Mouse (Mus musculus) activated CD4-positive, CD25-positive, alpha-beta regulatory T cell (primary cell): ENCODE results near the gene Dhx9. TPM values are rescaled to one million over a fixed set of nuclear protein-coding genes. Genes with fewer than 3 reads are reported as not detected.

ENCODE experiments used
- polyA plus RNA-seq, 2 experiments: library from polyadenylated mRNA; unstranded; fragments of 100-300 nt; shearing (Covaris generic); gene quantifications; one replicate each; pipeline ENCODE4 v1.2.1; 2017

The Dhx9 gene
- polyA plus RNA-seq: 10 to 100 TPM; 40.1 to 46.4 TPM

DNA sequence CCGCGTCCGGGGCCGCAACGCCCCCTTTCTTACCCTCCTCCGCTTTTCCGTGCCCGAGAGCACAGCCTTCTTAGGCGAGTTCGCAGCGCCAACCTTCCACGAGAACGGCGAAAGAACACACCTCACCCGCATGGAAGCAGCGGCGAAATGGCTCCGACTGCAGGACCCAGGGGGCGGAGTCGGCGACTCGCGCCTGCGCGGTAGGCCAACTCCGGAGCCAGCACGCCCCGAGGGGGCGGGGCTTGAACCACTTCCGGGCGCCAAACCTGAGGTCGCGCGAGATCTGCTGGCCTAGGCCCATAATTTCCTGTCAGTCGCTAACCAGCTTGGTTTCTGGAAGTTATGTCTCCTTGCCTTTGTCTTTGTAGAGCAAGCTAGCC is at the start of gene Dhx9:
TSS of gene Dhx9 (minus strand) at position 161 of the 380 bp plus-strand sequence.

DNA sequence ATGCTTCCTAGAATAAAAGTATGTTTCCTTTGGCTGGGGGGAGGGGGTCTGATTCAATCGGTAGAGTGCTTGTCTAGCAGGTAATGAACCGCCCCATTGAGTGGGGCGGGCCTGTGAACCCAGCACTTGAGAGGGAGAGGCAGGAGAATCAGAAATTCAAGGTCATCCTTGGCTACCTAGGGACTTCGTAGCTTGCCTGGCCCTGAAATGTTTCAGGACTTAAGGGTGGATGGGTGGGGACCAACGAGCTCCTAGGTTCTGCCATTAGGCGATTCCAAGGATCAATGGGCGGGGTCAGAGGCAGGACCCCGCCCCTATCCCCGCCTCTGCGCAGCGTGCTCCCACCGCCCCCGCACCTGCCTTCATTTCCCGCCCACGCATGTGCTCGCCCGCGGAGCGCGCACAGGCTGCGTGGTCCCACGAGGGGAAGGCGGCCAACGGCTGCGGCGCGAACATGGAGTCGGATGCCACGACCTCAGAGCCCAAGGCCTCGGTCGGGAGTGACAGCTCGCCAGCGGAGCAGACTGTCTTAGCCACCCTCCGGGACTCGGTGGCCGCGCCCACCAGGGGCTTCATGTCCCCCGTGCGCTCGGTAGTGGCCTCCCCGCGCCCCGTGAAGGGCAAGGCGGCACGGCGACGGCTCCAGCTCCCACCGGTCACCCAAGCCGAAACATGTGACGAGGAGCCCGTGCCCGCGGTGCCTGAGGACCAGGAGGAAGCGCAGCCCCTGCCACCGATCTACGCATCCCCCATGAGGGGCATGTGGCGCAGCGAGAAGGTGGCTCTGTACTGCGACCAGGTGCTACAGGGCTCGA is 62.5 kb downstream of the Dhx9 start, which contains the start of gene Shcbp1l:
TSS of gene Shcbp1l (plus strand) at position 393 of the 815 bp plus-strand sequence.

Other genes starting within 250 kb of the Dhx9 start
- gene Lamc1, start 154.9 kb downstream of the Dhx9 start, polyA plus RNA-seq: 10 to 100 TPM in 1 of 2 experiments, 1 to 10 TPM in 1; 3.0 to 31.1 TPM
- under 1 TPM in 1 of 2 experiments, not detected in 1; 0.29 TPM for gene Shcbp1l, start 62.5 kb downstream of the Dhx9 start, polyA plus RNA-seq
- gene Npl, start 62.4 kb upstream of the Dhx9 start, polyA plus RNA-seq: 1 to 10 TPM in 1 of 2 experiments, under 1 TPM in 1; 0.16 to 2.8 TPM
- not detected for gene Rgs8, start 165.4 kb upstream of the Dhx9 start, polyA plus RNA-seq